ENCODE assay signal across 8 mouse cellular contexts in genomic region chr10:45372994-45373692, GRCm38 (mm10). TPM values are rescaled to one million over a fixed set of nuclear protein-coding genes. Genes with fewer than 3 reads are reported as not detected.
A peak's percentile ranks its signal among the peaks of the same experiment; 100 is the strongest.
DNase-seq lines count a peak whose midpoint lies in the region; ATAC-seq and TF ChIP-seq lines count a peak whose summit lies in the region.

No protein-coding gene starts in this region.

- no peak for DNase-seq in testis, postnatal 14 days (ENCODE audit: low spot score)
- peak; percentile 57 for DNase-seq in cerebellum, adult 2 months
- peak; percentile 53 for DNase-seq in kidney, adult 18-20 months
- DNase-seq in left cerebral cortex, postnatal 36 days (ENCODE audit: low spot score in 2 of 2): peak; percentile 54 to 65

- 36% methylated on average over 4 of the region's 4 CpGs for WGBS in cerebellum, adult 2 months
- 51% methylated on average over 4 of the region's 4 CpGs for WGBS in stomach, embryonic 14.5 days

- H3K9me3 ChIP-seq in stomach, embryonic 14.5 days (ENCODE audit: control insufficient read depth, low read depth, low read length): no peaks in the 10 kb centered on the region

- TF ChIP-seq POLR2A in testis, adult 2 months (IDR thresholded peaks at IDR 0.05; ENCODE audit: control insufficient read depth, low read depth, low read length): no peak
- no peak for TF ChIP-seq POLR2A in cerebellum, adult 2 months (IDR thresholded peaks at IDR 0.05; ENCODE audit: borderline replicate concordance, insufficient read depth, low read length)
- no peak for TF ChIP-seq POLR2A in myocyte (IDR thresholded peaks at IDR 0.05; ENCODE audit: insufficient read length, low read depth)

- H3K4me2 ChIP-seq in myocyte (ENCODE audit: low read depth): no peak overlapping the region
- H3K4me2 ChIP-seq in stomach, embryonic 14.5 days (replicated peaks; ENCODE audit: low read depth, low read length): no peak overlapping the region

- no peaks in the 10 kb centered on the region for H3K79me2 ChIP-seq in myocyte (ENCODE audit: control insufficient read depth, insufficient read depth)

- H3K4me1 ChIP-seq in testis, adult 2 months (ENCODE audit: control insufficient read depth, insufficient read depth, low read length): no peaks in the 10 kb centered on the region
- H3K4me1 ChIP-seq in cerebellum, adult 2 months (ENCODE audit: control insufficient read depth, insufficient read depth, low read length): no peaks in the 10 kb centered on the region
- no peaks in the 10 kb centered on the region for H3K4me1 ChIP-seq in stomach, embryonic 14.5 days (ENCODE audit: control insufficient read depth, insufficient read depth, low read length)

- no peak overlapping the region for H3K4me3 ChIP-seq in testis, adult 2 months (ENCODE audit: control insufficient read depth, low read depth, low read length)
- H3K4me3 ChIP-seq in cerebellum, adult 2 months (replicated peaks; ENCODE audit: insufficient read depth, low read depth, low read length): no peak overlapping the region
- H3K4me3 ChIP-seq in myocyte: no peak overlapping the region
- H3K4me3 ChIP-seq in stomach, embryonic 14.5 days (ENCODE audit: low read depth, low read length): no peak overlapping the region

- H3K9ac ChIP-seq in stomach, embryonic 14.5 days (replicated peaks; ENCODE audit: low read depth, low read length): no peak overlapping the region

- H3K27me3 ChIP-seq in testis, adult 2 months (ENCODE audit: control insufficient read depth, insufficient read depth, low read length): no peaks in the 10 kb centered on the region
- no peaks in the 10 kb centered on the region for H3K27me3 ChIP-seq in cerebellum, adult 2 months (ENCODE audit: control insufficient read depth, insufficient read depth, low read length)
- no peaks in the 10 kb centered on the region for H3K27me3 ChIP-seq in myocyte (ENCODE audit: control insufficient read depth, insufficient read depth, insufficient read length)
- no peaks in the 10 kb centered on the region for H3K27me3 ChIP-seq in stomach, embryonic 14.5 days (ENCODE audit: control insufficient read depth, insufficient read depth, low read length)

- intact Hi-C loops in left cerebral cortex, postnatal 36 days (cut with DNase I): loop anchor here (1.0 kb wide), 1 partner anchor 275 kb away; no protein-coding TSS in a partner anchor

- no peak overlapping the region for H3ac ChIP-seq in myocyte (ENCODE audit: control insufficient read depth, insufficient read length)

- TF ChIP-seq CTCF in testis, adult 2 months (IDR thresholded peaks at IDR 0.05; ENCODE audit: control insufficient read depth, insufficient read depth, insufficient replicate concordance, low read depth, low read length): peak; percentile 57; the same call in 1 of the 2 replicates
- TF ChIP-seq CTCF in cerebellum, adult 2 months (IDR thresholded peaks at IDR 0.05; ENCODE audit: borderline replicate concordance, insufficient read depth, low read depth, low read length): peak; percentile 78

- H3K27ac ChIP-seq in testis, adult 2 months (ENCODE audit: control insufficient read depth, insufficient read depth, low read depth, low read length): no peak overlapping the region
- no peak overlapping the region for H3K27ac ChIP-seq in cerebellum, adult 2 months (ENCODE audit: insufficient read depth, low read length)
- no peak overlapping the region for H3K27ac ChIP-seq in stomach, embryonic 14.5 days (ENCODE audit: low read length)

- H3K36me3 ChIP-seq in testis, adult 2 months (ENCODE audit: control insufficient read depth, insufficient read depth, low read length): no peaks in the 10 kb centered on the region
- peaks cover 28% of the 10 kb centered on the region for H3K36me3 ChIP-seq in myocyte (ENCODE audit: control insufficient read depth, insufficient read depth)
- no peaks in the 10 kb centered on the region; the same call in 1 of the 2 replicates for H3K36me3 ChIP-seq in stomach, embryonic 14.5 days (ENCODE audit: control insufficient read depth, insufficient read depth, low read length)

- ATAC-seq in frontal cortex, adult (ENCODE audit: low TSS enrichment): peak; percentile 96
- ATAC-seq in stomach, embryonic 14.5 days (ENCODE audit: insufficient number of reproducible peaks, insufficient read depth, low FRiP score, low read depth): peak; percentile 57; the same call in 1 of the 2 replicates

TF ChIP-seq in myocyte, 11 proteins besides CTCF, POLR2A, EP300 and RAD21:
- TF ChIP-seq POLR2AphosphoS2 (IDR thresholded peaks at IDR 0.05; ENCODE audit: insufficient read length, low read depth) (peak; percentile 23), MYOD1 (IDR thresholded peaks at IDR 0.05; ENCODE audit: control insufficient read depth in 1 of 3, insufficient read length in 2 of 3, low read depth in 2 of 3) (no peak)
TF ChIP-seq in myocyte: peak in this region for 1.

RNA-seq across cellular contexts. Expression of gene Bves, which starts 37.6 kb away (rescaled TPM):
- 0.28 and 0.34 TPM in 2 replicates for polyA plus RNA-seq in testis, adult 2 months (2012; rRNA removed)
- polyA plus RNA-seq in cerebellum, adult 2 months (2012; rRNA removed): 0.49 and 0.62 TPM in 2 replicates
- 1 to 10 TPM in 1 of 2 experiments, under 1 TPM in 1; 0.47 to 1.2 TPM for total RNA-seq in left cerebral cortex, postnatal 36 days (2021)
- 35.3 TPM for polyA plus RNA-seq in myocyte (2012; fragmentation: generic; extraction: Trizol)
- 6.0 and 7.4 TPM in 2 replicates for polyA plus RNA-seq in stomach, embryonic 14.5 days (2014; fragmentation: Nextera tagmentation; extraction: Ambion mirVana)
